ENCODE assay signal across 8 mouse cellular contexts in genomic region chr8:85059879-85060616, GRCm38 (mm10). TPM values are rescaled to one million over a fixed set of nuclear protein-coding genes. Genes with fewer than 3 reads are reported as not detected.
DNase-seq lines count a peak whose midpoint lies in the region; ATAC-seq lines count a peak whose summit lies in the region.

Gene Fbxw9, plus strand, starts transcription at chr8:85060055.

- no peaks in the 10 kb centered on the region for H3K9me3 ChIP-seq in hindbrain, embryonic 12.5 days (replicated peaks)

- ATAC-seq in hindbrain, embryonic 12.5 days (ENCODE audit: low FRiP score) = peak; percentile 89

- peak within 1 kb of the TSS; percentile 26; the same call in 1 of the 2 replicates for H3K27ac ChIP-seq in hindbrain, embryonic 12.5 days

- H3K36me3 ChIP-seq in hindbrain, embryonic 12.5 days = peaks cover 28% of the 10 kb centered on the region

- H3K27me3 ChIP-seq in hindbrain, embryonic 12.5 days = no peaks in the 10 kb centered on the region

- WGBS in hindbrain, embryonic 12.5 days = 1% methylated on average over 53 of the region's 53 CpGs

- peak within 1 kb of the TSS; percentile 76 for H3K4me3 ChIP-seq in hindbrain, embryonic 12.5 days

- H3K9ac ChIP-seq in hindbrain, embryonic 12.5 days = peak within 1 kb of the TSS; percentile 80

- peaks cover 21% of the 10 kb centered on the region for H3K4me1 ChIP-seq in hindbrain, embryonic 12.5 days

- peak within 1 kb of the TSS; percentile 94 for H3K4me2 ChIP-seq in hindbrain, embryonic 12.5 days (replicated peaks)

- peak; percentile 93 for DNase-seq in Muller cell, postnatal 12 days (ENCODE audit: inconsistent ontology term)
- DNase-seq in cerebellum, adult 9-11 months = peak; percentile 91
- peak; percentile 88 for DNase-seq in frontal cortex, postnatal 10 days (ENCODE audit: low spot score in 2 of 2)
- DNase-seq in layer of hippocampus, postnatal 25 days (ENCODE audit: extremely low spot score in 1 of 2, low spot score in 1 of 2) = peak; percentile 86 to 89
- peak; percentile 92 for DNase-seq in lung, postnatal 25 days (ENCODE audit: low spot score)
- peak; percentile 96 for DNase-seq in retina, embryonic 14.5 days (ENCODE audit: low spot score)
- DNase-seq in thymus, postnatal 4 days = peak; percentile 88

RNA-seq across cellular contexts. Expression of gene Fbxw9, which starts in this region (rescaled TPM):
- polyA plus RNA-seq in hindbrain, embryonic 12.5 days (2016; fragmentation: Nextera tagmentation; extraction: Ambion mirVana) = 42.4 and 43.6 TPM in 2 replicates
- 10 to 100 TPM; 19.7 to 27.8 TPM for total RNA-seq in layer of hippocampus, postnatal 25 days (2021)

Comparison
In these comparisons a context has a peak if more than half of its experiments do, and no peak if none do; other contexts are left out.
1. Peak in every context shown above with its lines: DNase-seq, ATAC-seq, H3K4me3 ChIP-seq and H3K27ac ChIP-seq.